Mouse (Mus musculus): Measurements from ENCODE around the gene Lgmn. TPM values are rescaled to one million over a fixed set of nuclear protein-coding genes. Genes with fewer than 3 reads are reported as not detected.
A peak's percentile ranks its signal among the peaks of the same experiment; 100 is the strongest.

Lgmn gene
- polyA plus RNA-seq, 1 experiment, result 132 TPM

DNA sequence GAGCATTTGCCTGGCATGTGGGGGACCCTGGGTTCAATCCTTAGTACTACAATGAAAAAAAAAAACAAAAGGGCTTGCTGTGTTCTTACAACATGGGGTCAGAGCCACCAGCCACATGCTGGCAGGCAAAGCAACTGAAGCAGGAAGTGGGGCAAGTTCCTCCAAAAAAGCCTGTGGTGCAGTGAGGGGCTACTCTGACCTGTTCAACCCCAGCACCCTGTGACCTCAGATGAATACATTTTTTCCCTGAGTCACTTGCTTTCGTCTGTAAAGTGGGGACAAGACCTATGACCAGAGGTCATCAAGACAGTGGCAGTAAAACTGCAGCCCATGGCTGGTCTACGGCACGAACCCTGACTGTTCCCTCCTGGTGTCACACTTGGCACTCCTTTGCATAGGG is 72.5 kb downstream of the Lgmn start:
- no peaks in the 10 kb centered on the region for H3K4me1 ChIP-seq (ENCODE audit: control insufficient read depth, insufficient read depth, low read length)
- H3K27ac ChIP-seq (ENCODE audit: insufficient read depth, low read length), result 0 out of 2 replicates have a peak overlapping the region, but pooled peaks have one; percentile 28
- no peak overlapping the region for H3K4me3 ChIP-seq (ENCODE audit: insufficient read depth, low read length)
- no peak for TF ChIP-seq POLR2A (IDR thresholded peaks at IDR 0.05; ENCODE audit: extremely low read depth, insufficient read depth, low read length)
- TF ChIP-seq CTCF (IDR thresholded peaks at IDR 0.05; ENCODE audit: extremely low read depth, insufficient read depth, low read length), result no peak

DNA sequence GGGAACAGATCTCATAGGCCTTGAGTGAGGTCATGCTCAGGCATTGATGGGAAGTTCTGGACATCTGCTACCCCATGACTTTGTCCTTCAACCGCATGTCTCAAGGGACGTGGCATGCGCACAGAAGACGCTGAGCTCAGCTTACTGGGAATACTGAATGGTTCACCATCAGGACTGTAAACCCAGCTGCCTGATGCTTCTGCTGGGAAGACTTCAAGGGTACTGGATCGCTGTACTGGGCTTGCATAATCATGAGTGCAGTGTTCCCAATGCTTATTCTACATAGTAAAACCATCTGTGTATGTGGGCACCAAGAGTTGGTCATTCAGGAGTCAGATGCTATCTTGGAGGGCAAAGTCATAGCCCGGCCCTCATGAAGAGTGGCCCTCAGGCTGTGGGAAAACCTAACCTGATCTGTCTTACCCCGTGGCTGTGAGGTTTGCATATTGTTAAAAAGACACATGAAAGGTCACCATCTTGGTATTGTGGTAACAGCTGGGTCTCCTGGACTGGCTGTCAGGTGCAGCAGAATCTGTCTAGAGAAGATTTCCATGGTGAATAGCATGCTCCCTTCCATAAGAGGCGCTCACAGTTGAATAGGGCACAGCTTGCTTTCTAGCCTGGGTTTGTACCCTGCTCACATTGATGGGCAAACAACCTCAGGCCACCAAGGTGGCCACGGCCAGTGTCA is 73.3 kb downstream of the Lgmn start:
- no peak for TF ChIP-seq CTCF (IDR thresholded peaks at IDR 0.05; ENCODE audit: extremely low read depth, insufficient read depth, low read length)
- no peak for TF ChIP-seq POLR2A (IDR thresholded peaks at IDR 0.05; ENCODE audit: extremely low read depth, insufficient read depth, low read length)
- Histone ChIP-seq H3K4me3 (ENCODE audit: insufficient read depth, low read length) (no peak overlapping the region), H3K27ac (ENCODE audit: insufficient read depth, low read length) (no peak overlapping the region), H3K4me1 (ENCODE audit: control insufficient read depth, insufficient read depth, low read length) (no peaks in the 10 kb centered on the region)

DNA sequence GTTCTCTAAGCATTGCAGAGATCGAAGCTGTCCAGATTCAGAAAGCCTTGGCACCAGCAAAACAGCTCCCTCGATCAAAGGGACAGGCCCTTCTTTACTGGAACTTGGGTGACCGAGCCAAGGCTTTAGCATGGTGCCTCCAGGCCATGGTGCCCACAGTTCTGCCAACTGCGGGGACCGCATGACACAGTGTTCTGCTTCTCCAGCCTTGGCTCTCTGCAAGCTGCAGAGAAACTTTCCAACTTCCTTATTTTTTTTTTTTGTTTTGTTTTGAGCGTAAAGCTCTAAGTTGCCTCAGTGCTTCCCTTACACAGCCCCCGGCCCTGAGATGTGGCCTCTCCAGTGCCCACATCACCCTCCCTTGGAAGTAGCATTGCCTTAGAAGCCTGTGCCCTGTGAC is 74.6 kb downstream of the Lgmn start:
- Histone ChIP-seq H3K27ac (ENCODE audit: insufficient read depth, low read length) (0 out of 2 replicates have a peak overlapping the region, but pooled peaks have one; percentile 34), H3K4me3 (ENCODE audit: insufficient read depth, low read length) (no peak overlapping the region), H3K4me1 (ENCODE audit: control insufficient read depth, insufficient read depth, low read length) (no peaks in the 10 kb centered on the region)
- TF ChIP-seq CTCF (IDR thresholded peaks at IDR 0.05; ENCODE audit: extremely low read depth, insufficient read depth, low read length), result no peak

DNA sequence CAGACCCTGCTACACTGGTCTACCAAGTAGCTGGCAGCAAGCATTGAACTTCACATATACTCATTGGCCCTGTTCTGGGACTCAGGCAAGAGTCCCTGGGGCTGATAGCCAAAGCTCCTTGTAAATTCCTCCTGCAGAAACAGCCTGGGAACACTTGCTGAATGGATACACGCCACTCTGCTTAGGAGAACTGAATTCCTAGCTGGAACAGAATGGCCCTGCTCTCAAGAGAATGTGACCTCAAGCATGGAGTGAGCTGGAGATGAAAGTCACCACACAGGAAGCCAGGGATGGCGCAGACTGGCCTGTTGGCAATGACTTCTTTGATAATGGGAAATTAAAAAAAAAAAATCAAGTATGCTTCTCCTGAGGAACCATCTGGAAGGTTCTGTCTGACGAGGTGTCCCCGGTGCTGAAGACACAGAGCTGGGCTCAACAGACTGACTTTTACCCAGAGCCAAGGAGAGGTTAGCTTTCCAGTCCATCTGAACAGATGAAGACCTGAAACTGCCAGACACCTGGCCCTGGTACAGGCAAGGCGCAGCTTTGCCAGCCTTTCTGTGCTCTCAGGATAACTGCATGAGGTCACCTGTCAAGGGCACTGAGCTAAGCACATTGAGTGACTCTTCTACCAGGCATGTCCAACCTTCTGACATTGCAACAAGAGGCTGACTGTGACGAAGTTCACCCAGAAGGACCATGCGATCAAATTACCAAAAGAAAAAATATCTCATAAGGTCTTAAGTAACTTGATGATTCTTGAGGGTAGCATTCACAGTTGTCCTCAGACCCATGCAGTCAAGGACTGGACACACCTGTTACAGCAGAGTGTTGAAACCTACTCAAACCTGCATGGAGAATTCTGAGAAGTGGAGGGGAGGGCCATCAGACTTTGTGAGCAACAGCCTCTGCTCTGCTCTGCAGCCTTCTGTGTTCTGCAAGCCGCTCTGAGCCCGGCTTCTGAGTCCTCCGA is 78.1 kb downstream of the Lgmn start:
- TF ChIP-seq POLR2A (IDR thresholded peaks at IDR 0.05; ENCODE audit: extremely low read depth, insufficient read depth, low read length) (no peak), CTCF (IDR thresholded peaks at IDR 0.05; ENCODE audit: extremely low read depth, insufficient read depth, low read length) (no peak)
- H3K4me3 ChIP-seq (ENCODE audit: insufficient read depth, low read length), result no peak overlapping the region
- no peaks in the 10 kb centered on the region for H3K4me1 ChIP-seq (ENCODE audit: control insufficient read depth, insufficient read depth, low read length)
- no peak overlapping the region for H3K27ac ChIP-seq (ENCODE audit: insufficient read depth, low read length)

DNA sequence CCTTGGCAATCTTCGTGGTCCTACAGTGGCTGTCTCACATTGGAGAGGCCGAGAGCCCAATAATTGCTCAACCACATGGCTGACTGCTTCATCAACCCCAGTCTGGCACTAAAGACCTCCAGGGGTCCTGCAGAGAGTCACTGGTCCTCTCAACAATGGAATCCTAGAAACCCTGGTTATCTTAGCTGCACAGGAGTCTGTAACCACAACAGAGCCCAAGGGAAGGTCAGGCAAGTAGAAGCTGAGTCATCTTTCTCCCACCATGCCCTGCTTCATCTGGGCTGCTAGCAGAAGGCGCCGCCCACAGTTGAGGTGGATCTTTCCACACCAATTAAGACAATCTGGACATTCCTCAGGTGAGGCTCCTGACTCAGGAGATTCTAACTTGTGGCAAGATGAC is 80.2 kb downstream of the Lgmn start:
- TF ChIP-seq POLR2A (IDR thresholded peaks at IDR 0.05; ENCODE audit: extremely low read depth, insufficient read depth, low read length) (no peak), CTCF (IDR thresholded peaks at IDR 0.05; ENCODE audit: extremely low read depth, insufficient read depth, low read length) (no peak)
- H3K4me3 ChIP-seq (ENCODE audit: insufficient read depth, low read length), result no peak overlapping the region
- H3K27ac ChIP-seq (ENCODE audit: insufficient read depth, low read length), result no peak overlapping the region
- H3K4me1 ChIP-seq (ENCODE audit: control insufficient read depth, insufficient read depth, low read length), result no peaks in the 10 kb centered on the region

DNA sequence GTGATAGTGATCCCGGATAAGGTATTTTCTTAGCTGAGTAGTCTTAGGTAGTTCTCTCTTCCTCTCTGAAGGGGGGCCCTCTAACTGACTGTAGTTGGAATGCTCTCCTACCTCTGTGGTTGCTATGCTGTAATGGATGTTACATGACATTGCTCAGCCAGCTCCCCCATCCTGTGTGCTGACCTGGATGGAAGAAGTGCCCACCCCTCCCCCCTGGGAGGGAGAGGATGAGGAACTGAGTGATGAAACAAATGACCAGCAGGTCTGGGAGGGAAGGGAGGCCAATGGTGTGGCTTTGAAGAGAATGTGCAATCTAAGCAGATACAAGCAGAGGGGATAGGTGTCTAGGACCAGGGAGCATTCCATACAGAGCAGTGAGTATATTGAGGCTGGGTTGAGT is 82.8 kb downstream of the Lgmn start:
- H3K4me3 ChIP-seq (ENCODE audit: insufficient read depth, low read length), result no peak overlapping the region
- H3K4me1 ChIP-seq (ENCODE audit: control insufficient read depth, insufficient read depth, low read length), result no peaks in the 10 kb centered on the region
- no peak for TF ChIP-seq CTCF (IDR thresholded peaks at IDR 0.05; ENCODE audit: extremely low read depth, insufficient read depth, low read length)
- no peak for TF ChIP-seq POLR2A (IDR thresholded peaks at IDR 0.05; ENCODE audit: extremely low read depth, insufficient read depth, low read length)
- H3K27ac ChIP-seq (ENCODE audit: insufficient read depth, low read length), result no peak overlapping the region

DNA sequence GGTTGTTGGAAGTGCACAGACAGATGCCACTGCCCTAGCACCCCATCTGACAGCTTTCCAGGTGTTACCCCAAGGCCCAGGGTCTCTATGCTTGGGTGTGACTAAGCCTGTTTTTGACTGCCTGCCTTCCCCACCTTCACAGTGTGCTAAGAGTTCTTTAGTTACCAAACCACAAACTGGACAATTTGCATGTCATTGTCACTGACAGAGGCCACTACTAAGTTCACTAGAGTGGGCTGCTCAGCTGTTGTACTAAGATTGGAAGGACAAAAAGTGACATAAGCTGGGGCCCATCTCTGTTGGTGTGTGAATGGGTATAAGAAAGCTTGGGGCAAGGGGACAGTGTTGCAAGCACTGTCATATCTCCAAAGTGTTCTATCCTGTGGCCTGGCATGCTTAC is 83.8 kb downstream of the Lgmn start:
- Histone ChIP-seq H3K4me1 (ENCODE audit: control insufficient read depth, insufficient read depth, low read length) (no peaks in the 10 kb centered on the region), H3K4me3 (ENCODE audit: insufficient read depth, low read length) (no peak overlapping the region), H3K27ac (ENCODE audit: insufficient read depth, low read length) (no peak overlapping the region)
- TF ChIP-seq POLR2A (IDR thresholded peaks at IDR 0.05; ENCODE audit: extremely low read depth, insufficient read depth, low read length), result no peak
- no peak for TF ChIP-seq CTCF (IDR thresholded peaks at IDR 0.05; ENCODE audit: extremely low read depth, insufficient read depth, low read length)

DNA sequence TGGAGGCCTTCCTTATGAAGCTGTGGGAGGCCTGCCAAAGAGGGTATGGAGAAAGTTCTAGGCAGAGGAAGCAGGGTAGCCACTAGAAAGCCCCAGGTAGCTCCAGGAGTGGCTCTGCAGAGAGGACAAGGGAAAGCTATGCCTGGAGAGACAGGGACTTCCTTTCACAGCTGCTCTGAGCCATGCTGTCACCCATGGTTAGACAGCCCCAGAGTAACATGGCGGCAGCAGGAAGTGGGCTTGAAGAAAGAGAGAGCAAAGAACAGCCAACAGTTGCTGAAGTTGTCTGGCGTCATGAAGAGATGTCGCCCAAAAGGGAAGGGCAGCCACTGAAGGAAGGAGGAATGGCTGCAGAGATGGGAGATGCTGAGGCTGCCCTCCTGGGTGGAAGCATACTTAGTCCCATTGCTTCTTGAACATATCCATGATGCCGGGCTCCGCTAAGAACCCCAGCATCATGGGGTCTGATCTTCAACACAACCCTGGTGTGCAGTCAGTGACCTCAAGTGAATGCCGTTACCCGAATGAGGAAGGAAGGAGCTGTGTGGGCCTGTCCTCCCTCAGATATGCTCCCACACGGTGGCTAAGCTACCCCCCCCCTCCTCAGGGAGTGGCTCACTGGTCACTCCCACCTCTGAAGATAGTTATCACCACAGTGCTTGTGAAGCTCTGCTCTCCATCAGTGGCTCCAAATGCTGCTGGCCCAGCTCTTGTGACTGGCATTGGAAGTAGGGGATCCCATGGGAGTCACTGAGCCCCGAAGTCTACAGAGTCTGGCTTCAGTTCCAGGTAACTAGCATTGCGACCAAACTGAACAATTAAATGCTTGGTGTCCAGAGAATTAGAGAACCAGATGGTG is 85.3 kb downstream of the Lgmn start:
- TF ChIP-seq CTCF (IDR thresholded peaks at IDR 0.05; ENCODE audit: extremely low read depth, insufficient read depth, low read length), result no peak
- TF ChIP-seq POLR2A (IDR thresholded peaks at IDR 0.05; ENCODE audit: extremely low read depth, insufficient read depth, low read length), result no peak

DNA sequence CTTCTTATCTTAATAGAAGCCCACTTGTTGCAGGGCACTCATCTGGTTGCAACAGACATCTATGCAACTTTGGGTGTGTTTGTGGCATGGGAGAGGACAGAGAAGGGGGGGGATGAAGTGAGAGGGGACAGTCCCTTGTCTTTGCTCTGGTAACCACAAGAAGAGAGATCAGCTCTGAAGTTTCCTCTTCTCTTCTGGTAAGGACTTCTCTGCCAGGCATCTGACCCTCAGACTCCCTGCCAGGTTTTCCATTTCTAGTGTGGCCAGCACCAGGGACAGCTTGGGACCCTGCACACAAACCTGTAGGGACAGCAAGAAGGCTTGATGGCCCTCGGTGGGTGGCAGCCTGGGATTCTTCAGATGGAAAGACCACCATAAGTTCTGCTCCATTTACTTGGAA is 88.6 kb downstream of the Lgmn start:
- no peaks in the 10 kb centered on the region for H3K4me1 ChIP-seq (ENCODE audit: control insufficient read depth, insufficient read depth, low read length)
- no peak overlapping the region for H3K27ac ChIP-seq (ENCODE audit: insufficient read depth, low read length)
- H3K4me3 ChIP-seq (ENCODE audit: insufficient read depth, low read length), result no peak overlapping the region
- no peak for TF ChIP-seq POLR2A (IDR thresholded peaks at IDR 0.05; ENCODE audit: extremely low read depth, insufficient read depth, low read length)
- TF ChIP-seq CTCF (IDR thresholded peaks at IDR 0.05; ENCODE audit: extremely low read depth, insufficient read depth, low read length), result no peak

More for the DNA sequence above, 85.3 kb downstream of the Lgmn start:
- Histone ChIP-seq H3K4me1 (ENCODE audit: control insufficient read depth, insufficient read depth, low read length) (no peaks in the 10 kb centered on the region), H3K4me3 (ENCODE audit: insufficient read depth, low read length) (no peak overlapping the region), H3K27ac (ENCODE audit: insufficient read depth, low read length) (no peak overlapping the region)

Data from cortical plate, adult 2 months (tissue).